Mouse (Mus musculus): ENCODE data around the gene Agap1.

Gene Agap1

DNA sequence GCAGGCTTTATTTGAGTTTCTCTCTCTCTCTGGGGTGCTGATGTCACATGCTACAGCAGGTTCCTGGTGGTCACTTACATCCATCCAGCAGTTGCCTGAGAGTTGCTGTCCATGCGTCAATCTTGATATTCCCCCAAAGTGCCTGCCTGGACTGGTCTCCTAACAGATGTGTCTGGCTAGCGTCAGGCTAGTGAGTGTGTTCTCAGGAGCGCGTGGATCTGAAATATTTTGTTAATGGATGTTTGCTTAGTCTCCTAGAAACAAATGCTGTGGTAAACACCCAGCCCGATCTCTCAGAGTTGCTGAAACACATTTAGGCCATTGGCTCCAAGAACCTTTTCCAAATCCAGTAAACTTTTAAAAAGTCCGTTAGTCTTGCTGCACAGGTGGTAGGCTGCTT is 161.9 kb downstream of the Agap1 start:
- DNase-seq (ENCODE audit: low spot score in 2 of 2) = no peak

DNA sequence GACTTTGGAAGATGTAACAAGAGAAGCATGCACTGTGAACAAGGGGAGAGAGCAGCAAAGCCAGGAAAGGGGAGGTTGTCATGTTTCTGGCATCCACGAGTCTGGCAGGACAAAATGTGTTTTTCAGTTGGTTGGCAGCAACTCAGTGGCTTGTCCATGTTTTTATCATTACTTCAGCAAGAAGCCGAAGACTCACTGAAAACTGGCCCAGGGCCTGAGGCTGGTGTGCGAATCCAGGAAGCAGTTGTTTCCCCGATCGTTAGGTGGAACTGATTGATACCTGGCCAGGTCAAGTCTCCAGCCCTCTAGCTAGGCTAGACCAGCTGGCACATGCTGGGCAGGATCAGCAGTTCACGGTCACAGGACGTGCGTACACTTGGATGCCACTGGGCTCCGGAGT is 162.7 kb downstream of the Agap1 start:
- DNase-seq (ENCODE audit: low spot score in 2 of 2) = no peak

DNA sequence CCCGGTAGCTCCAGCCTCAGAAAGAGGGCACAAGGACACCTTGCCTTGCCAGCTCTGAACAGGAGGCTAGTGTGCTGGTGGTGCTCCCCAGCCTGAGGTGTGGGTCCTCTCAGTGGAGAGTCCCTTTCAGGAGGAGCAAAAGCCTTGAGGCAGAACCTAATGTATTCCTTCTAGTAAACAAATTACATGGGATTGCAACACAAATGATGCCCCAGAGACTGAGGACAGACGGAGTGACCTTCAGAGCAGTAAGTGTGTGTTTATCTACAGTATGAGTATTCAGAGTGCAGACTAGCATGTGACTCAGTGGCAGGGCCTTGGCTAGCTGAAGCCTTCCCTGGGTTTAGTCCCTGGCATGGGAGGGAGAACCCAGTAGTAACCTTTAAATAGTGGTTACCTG is 165.4 kb downstream of the Agap1 start:
- DNase-seq (ENCODE audit: low spot score in 2 of 2) = no peak

DNA sequence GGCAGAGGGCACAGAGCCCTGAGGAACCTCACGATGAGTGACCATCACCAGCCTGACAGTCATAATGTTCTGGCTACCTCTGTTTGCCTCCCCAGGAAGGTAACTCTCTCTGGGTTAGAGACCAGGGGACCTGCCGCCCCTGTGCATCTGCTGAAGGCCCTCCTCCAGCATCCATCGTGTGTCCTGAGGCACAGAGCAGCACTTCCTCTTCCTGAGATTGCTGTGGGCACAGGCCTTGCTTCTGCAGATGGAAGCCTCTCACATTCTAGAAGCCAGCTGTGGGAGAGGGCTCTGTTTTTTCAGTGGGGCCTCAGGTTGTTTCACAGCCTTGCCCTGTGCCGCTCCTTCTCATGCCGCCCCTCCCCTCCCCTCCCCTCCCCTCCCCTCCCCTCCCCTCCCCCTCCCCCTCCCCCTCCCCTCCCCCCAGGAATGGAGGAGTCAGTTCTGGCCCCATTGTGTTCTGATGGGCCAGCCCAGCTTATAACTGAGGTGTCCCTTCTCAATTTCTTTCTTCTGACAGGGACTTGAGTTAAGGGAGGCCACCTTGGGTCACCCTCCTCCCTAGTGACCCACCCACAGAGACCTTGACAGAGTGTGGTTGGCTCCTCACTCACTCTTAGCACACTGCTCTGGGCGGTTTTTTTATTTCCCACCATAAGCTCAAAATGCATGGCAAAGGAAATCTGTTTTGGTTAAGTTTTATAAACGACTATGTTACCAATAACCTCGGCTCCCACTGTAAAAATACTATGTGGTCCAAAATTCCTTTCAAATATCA is 166.6 kb downstream of the Agap1 start:
- DNase-seq (ENCODE audit: low spot score in 2 of 2) = no peak

DNA sequence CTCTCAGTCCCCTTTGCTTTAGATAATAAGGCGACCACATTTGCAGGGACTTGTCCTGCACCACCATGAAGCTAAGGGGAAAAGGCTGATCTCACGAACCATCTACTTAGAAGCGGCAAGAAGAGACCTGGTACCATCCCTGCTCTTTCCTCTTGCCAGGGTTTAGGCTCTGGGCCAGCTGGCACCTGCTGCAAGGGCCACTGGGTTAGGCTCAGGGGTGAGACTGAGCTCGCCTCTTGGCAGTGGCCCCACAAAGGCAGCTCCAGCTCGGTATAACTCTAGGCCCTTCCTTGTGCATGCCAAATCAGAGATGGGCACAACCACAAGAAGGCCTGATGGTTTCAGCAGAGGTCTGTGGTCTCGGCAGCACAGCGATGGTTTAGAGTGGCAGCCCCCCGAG is 167.3 kb downstream of the Agap1 start:
- DNase-seq (ENCODE audit: low spot score in 2 of 2) = no peak

DNA sequence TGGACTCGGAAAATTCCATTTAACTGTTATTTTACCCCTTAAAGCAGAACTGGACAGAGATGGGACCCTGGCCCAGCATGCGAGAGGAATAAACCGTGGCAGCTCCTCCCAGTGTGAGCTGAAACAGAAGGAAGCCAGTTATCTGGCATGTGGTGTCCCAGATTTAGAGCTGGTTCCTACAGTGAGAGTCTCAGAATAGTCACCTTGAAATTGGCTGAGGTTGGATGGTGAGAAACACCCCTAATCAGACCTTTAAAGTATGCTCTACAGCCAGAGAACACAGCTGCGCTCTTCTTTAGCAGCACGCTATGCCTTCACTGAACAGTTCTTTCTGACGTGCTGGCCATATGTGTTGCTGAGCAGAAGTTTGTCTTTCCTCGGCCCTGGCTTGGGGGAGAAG is 168.2 kb downstream of the Agap1 start:
- DNase-seq (ENCODE audit: low spot score in 2 of 2) = peak in 1 of 2 experiments; percentile 53

DNA sequence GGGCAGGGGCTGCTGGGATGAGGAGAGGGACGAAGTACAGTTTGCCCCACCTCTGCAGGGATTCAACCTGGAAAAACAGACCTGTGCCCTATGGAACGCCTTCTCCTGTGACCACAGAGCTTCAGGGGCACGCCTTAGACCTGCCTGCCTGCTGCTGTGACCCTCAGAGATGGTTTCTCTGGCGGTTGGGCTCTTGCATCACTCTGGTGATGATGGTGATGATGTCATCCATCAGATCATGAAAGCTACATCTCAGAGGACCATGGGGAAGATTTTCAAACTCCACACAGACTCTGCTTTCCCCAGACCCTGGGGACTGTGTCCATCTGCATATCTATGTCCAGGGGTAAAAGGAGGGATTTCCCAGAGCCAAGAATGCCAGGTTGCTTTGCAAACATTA is 170.7 kb downstream of the Agap1 start:
- no peak for DNase-seq (ENCODE audit: low spot score in 2 of 2)

DNA sequence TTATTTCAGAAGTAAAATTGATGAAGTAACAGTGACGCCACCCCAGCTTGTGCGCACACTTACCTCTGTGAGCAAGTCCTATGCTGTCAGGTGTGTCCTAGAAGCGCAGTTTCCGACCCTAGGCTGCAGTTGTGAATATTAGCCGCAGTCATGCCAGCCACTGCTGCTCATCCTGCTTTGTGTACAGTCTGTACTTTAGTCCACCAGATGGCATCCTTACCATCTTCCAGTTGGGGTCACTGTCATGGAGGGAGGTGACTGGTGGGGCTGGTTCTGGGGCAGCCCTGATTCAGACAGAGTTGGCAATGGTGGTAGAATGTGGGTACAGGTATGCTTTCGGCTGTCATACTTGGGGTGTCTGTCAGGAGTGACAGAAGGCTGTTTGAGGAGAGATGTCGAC is 171.4 kb downstream of the Agap1 start:
- DNase-seq (ENCODE audit: low spot score in 2 of 2) = no peak

DNA sequence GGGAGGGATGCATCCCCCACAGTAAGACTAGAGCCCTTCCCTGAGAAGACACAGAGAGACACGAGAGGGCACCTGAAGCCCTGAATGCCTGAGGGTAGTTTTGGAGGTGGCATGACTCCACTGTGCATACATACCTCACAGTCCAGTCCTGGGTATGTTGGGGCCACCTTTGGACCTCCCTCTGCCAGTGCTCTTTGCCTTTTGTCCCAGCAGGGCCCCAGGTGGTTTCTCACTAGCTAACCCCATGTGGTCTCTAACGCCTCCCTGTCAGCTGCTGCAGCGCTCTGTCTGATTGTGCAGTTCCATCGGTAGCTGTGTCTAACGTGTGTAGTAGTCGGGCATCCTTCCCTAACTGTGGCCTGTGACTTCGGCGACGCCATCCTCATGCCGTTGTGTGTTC is 172.3 kb downstream of the Agap1 start:
- no peak for DNase-seq (ENCODE audit: low spot score in 2 of 2)

DNA sequence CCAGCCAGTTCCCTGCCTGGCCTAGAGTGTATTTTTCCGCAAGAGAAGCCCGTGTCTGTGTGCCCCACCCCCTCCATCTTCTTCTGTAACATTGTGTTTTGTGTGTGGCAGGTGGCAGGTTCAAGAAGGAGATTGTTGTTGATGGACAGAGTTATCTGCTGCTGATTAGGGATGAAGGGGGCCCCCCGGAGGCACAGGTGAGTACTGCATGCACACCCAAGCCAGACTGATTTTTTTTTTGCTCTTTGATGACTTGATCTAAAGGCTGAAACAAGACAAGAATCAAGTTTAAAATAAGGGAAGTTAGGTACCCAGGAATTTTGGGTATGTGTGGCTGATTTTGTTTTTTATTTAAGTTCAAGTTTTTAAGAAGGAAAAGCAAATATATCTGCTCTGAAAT is 173.0 kb downstream of the Agap1 start:
- peak; percentile 41 to 51 for DNase-seq (ENCODE audit: low spot score in 2 of 2)

DNA sequence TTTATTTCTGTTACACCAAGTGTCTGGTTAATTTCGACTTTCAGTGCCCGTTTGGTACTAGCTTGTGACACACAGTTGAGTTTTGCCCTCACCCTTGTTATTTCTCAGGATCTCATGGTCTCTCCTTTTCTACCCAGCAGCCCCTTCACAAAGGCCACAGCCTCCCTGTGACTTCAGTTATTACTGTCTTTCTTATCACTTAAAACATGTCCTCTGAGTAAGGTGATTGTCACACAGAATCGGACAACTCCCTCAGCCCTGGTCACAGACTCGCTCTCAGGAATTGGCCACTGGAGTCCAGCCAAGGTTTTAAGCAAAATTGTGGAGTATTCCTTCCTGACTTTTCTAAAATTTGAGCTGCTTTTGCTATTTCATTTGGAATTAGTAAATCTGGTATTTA is 176.2 kb downstream of the Agap1 start:
- no peak for DNase-seq (ENCODE audit: low spot score in 2 of 2)

DNA sequence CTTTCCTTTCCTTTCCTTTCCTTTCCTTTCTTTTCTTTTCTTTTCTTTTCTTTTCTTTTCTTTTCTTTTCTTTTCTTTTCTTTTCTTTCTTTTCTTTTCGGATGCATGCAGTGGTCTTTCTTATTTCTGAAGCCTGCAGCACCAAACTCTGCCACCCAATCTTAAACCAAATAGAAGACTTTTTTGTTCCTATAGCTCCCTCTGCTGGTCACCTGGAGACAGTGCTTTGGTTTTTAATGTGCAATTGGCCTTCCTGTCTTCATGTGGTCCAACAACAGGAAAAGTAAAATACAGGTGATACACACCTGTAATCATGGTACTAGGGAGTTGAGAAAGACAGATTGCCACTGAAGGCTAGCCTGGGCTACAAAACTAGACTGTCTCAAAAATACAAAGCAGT is 177.1 kb downstream of the Agap1 start:
- peak in 1 of 2 experiments; percentile 61 for DNase-seq (ENCODE audit: low spot score in 2 of 2)

DNA sequence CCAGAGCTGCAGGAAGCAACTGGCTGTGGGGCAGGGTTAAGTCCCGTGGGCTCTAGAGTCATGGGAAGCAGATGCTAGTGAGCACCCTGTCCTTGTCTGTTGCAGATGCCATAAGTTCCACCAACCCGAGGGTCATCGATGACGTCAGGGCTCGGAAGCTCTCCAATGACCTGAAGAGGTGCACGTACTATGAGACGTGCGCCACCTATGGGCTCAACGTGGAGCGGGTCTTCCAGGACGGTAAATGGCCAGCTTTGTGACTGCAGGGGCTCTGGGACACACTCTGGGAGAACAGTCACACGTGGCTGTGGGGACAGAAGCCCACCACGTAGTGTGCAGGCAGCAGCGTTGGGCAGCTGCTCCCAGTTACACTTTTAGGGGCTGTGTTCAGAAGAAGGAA is 179.4 kb downstream of the Agap1 start:
- DNase-seq (ENCODE audit: low spot score in 2 of 2) = no peak

DNA sequence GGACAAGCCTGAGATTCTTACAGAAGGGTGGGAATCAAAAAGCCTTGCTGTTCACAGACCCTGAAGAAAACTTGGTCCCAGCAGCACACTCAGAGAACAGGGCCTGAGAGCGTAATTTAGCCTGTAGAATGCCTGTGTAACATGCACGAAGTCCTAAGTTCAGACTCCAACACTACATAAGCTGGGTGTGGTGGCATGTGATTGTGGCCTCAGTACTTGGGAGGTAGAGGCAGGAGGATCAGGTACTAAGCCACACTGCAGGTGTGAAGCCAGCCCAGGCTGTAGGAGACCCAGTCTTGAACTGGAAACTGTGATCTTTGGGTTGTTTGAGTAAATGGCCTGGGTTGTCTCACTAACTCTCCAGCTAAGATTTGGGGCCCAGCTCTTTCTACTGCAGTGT is 180.5 kb downstream of the Agap1 start:
- no peak for DNase-seq (ENCODE audit: low spot score in 2 of 2)

DNA sequence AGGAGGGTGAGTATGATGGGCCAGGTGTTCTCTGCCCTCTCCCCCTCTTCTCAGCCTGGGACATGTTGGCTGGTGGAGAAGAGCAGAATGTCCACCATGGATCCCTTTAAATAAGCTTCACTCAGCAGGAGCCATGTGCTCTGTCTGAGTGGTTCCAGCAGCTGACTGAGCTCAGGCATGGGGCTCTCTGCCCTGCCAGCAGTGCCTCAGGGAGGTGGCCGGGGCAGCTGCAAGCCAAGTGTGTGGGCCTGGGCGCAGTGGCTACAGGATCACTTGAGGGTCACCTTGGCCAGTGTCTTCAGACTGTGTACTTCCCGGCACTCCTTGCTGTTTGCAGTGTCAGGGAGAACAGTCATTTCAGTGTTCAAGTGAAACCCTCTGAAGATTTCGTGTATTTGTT is 183.1 kb downstream of the Agap1 start:
- no peak for DNase-seq (ENCODE audit: low spot score in 2 of 2)

DNA sequence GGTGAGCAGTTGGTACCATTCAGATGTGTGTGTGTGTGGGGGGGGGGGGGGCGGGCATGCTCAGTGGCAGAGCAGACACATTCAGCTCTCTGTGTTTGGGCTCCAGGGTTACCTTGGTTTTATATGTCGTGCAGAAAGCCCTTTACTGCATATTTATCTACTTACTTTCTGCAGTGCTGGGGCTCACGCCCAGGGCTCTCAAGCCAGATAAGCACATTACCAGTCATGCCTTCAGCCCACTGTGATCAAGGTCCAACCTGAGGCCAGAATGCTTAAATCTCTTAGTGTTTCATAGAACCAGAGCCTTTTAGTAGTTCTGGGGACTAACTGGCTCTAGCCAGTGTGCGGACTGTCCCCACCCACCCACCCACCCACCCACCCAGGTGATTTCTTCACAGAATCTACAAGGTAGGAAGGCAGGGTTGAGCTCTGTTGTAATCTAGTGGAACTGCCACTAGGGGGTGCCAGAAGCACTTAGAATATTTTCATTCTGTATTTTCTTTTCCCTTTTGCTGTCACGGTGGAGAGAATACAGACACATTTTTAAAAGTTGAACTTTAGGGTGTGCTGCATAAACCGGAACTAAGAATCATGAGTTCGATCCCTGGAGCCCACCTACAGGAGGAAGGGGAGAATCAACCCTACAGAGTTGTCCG is 189.0 kb downstream of the Agap1 start:
- DNase-seq (ENCODE audit: low spot score in 2 of 2) = peak; percentile 43 to 51

DNA sequence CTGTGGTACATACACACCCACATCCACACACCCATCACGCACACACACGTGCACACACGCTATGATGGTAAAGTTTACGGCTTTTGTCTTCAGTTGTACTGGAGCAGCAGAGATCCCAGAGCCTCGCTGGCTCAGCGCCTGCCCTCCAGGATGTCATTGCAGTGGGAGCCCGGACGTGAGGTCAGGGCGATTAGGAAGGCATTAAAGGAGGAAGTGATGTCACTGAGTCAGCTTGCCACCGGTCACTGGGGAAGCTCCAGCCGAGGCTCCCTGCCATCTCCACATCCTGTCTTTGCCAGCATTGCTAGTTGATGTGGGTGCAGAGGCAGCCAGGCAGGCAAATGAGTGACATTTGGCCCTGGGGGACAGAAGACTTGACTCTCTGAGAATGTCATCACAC is 189.5 kb downstream of the Agap1 start:
- no peak for DNase-seq (ENCODE audit: low spot score in 2 of 2)

DNA sequence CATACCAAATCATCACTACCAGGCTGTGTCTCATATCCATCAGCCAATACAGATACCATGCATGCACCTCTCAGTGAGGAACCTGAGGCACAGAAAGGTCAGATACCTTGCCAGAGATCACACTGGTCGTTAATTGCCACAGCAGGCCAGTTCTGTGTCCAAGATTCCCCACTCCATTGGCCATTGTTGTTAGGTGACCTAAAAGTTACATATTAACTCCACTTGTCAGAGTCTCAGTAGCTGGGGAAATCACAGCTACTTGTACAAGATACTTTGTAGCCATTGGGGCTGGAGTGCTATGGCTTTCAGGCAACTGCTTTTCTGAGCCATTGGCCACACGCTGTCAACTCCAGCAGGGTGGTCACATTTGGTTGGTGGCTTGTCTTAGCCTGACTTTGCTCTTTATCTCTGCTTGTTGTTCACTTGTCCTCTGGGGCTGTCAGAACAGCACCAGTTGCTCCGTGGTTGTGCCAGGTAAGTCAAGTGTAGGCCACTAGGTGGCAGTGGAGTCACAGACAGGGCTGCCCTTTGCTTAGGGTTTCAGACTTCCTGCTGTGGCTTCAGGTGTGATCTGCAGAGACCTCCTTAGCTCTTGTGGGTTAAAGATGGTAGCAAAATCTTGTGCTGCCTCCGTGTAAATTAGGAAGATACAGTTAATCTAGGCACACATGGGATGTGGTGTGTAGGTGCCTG is 191.9 kb downstream of the Agap1 start:
- DNase-seq (ENCODE audit: low spot score in 2 of 2) = peak; percentile 64 to 84

DNA sequence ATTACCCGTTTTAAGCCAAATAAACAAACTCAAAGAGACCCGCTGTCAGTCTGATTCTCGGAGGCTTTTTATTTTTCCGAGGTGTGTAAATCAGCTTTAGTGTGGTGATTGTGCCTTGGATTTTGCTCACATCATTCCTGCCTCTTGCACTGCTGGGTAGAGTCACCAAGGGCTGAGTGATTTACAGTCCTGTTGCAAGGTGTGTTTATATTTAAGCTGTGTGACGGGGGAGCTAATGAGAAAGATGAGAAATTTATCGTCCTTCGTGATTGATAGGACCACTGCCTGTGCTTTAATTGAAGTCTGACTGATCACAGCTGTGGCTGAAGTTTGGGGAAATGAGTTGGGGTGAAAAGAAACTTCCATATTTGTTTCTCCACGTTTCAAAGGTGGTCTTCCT is 192.9 kb downstream of the Agap1 start:
- DNase-seq (ENCODE audit: low spot score in 2 of 2) = no peak

DNA sequence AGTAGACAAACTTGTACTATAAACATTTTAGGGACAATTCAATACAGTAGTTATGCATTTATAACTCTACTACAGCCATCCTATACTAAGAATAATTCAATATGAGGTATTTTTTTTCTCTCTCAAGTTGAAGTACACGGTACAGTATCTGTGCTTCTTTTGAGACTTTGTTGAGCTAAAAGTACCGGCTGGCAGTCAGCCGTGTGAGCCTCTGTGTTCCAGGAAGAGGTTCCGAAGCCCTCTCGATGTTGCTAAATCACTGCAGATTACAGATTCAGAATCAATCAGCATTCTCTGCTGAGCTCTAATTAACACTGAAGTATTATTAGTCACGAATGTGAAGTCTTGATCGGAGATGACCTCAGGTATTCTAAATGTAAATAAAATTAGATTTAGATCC is 196.0 kb downstream of the Agap1 start:
- DNase-seq (ENCODE audit: low spot score in 2 of 2) = no peak

DNA sequence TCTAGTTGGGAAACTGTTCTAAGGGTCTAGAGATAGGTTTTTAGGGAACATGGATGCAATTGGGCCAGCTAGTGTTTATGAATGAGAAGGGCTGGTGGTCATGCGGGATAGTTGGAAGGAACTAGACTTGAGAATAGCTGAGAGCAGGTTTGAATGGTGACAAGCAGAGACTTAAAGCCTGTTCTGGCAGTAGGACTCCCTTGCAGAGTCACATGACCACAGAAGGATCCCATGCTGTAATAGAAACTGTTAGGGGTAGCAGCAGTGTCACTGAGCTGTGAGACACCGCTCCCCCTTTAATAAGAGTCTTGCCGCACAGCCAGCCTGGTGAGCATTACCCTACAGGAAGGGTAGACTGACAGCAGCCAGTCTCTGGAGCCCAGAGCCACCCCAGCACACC is 201.6 kb downstream of the Agap1 start:
- no peak for DNase-seq (ENCODE audit: low spot score in 2 of 2)

DNA sequence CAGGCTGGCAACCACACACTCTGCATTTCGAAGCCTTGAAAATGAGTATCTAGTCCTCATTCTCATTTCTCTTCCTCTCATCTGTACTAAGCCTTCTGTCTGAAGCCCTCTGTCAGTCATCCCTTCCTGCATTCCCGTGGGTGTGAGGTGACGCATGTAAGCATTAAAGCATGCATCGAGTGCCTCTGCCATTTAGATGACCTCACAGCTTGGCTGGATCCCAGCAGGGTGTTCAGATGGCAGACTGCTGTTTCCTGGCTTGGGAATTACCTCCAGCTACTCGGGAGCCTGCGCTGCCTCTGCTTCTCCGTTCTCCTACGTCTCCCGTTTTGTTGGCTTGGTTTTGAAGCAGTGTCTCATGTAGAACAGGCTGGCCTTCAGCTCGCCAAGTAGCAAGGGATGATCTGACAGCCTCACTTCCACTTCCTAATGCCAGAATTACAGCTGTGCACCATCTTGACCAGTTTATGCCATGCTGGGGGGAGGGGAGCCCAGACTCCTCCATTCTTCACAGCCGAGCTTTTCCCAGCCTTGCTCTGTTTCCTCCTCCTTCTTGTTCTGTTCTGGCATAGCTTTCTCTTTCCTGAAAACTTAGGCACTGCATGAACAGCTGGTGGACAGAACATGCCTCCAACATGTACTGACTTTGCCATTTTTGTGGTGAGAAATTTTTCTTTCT is 202.2 kb downstream of the Agap1 start:
- peak; percentile 66 to 67 for DNase-seq (ENCODE audit: low spot score in 2 of 2)

Measured in frontal cortex, postnatal 36 days (tissue).